Comparison of ENCODE assay signal across 25 mouse cellular contexts in the genomic region with DNA sequence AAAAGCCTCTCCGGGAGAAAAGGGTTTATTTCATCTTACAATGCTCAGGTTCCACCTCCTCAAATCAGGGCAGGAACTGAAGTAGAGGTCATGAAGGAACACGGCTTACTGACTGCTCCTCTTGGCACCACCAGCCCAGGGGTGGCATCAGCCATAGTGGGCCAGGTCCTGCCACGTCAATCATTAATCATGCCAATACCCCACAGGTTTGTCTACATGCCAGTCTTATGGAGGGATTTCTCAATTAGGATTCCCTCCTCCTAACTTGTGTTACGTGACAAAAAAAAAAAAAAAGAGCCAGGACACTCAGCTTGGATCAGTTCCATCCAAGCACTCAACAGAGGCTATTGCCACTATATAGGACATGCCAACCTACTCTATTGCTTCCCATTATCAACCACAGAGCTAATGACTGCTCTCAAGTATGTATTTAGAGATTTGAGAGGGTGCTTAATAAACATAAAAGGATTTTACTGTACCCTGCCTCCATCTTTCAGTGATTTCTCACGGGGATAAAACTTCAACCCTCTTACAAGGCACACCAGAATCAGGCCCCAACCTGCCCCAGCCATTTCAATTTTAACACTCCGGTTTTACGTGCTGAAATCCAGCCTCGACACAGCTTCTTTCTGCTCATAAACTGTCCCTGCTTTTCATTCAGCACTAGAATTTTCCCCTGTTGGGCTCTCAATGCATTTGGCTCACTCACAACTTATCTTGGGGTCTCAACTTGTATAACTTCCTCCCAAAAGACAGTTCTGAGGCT. TPM values are rescaled to one million over a fixed set of nuclear protein-coding genes. Genes with fewer than 3 reads are reported as not detected.
A peak's percentile ranks its signal among the peaks of the same experiment; 100 is the strongest.
DNase-seq lines count a peak whose midpoint lies in the region; ATAC-seq and TF ChIP-seq lines count a peak whose summit lies in the region.
"Had no signal": no experiment of that assay in that cellular context is flagged by ENCODE, and none has a peak within 500 bp of the region (broad histone marks: within the 10 kb centered on the region; RNA-seq: fewer than 3 reads in every experiment).

No protein-coding gene starts in this region.

- no peak overlapping the region for H3K9ac ChIP-seq in kidney, embryonic 15.5 days
- no peak overlapping the region for H3K9ac ChIP-seq in lung, embryonic 16.5 days (ENCODE audit: low read length)
- H3K9ac ChIP-seq: heart, embryonic 15.5 days; intestine, embryonic 15.5 days; limb, embryonic 15.5 days; liver, embryonic 15.5 days; lung, embryonic 15.5 days had no signal

- no peaks in the 10 kb centered on the region for H3K27me3 ChIP-seq in kidney, adult 2 months (replicated peaks; ENCODE audit: control insufficient read depth, insufficient read depth, low read length)
- H3K27me3 ChIP-seq in kidney, embryonic 15.5 days: no peaks in the 10 kb centered on the region
- H3K27me3 ChIP-seq in lung, embryonic 16.5 days (ENCODE audit: control insufficient read depth, insufficient read depth, low read depth, low read length): no peaks in the 10 kb centered on the region
- H3K27me3 ChIP-seq: intestine, embryonic 15.5 days; limb, embryonic 15.5 days had no signal

- 70% methylated on average over 8 of the region's 8 CpGs for WGBS in kidney, adult 2 months
- WGBS in kidney, embryonic 15.5 days: 83% methylated on average over 8 of the region's 8 CpGs
- 63% methylated on average over 8 of the region's 8 CpGs for WGBS in lung, embryonic 16.5 days
- 61% methylated on average over 8 of the region's 8 CpGs for WGBS in lung, adult 2 months

- H3K4me1 ChIP-seq in kidney, adult 2 months (ENCODE audit: control insufficient read depth, insufficient read depth, low read length): peaks cover 22% of the 10 kb centered on the region
- no peaks in the 10 kb centered on the region for H3K4me1 ChIP-seq in kidney, embryonic 15.5 days
- H3K4me1 ChIP-seq in lung, embryonic 16.5 days (replicated peaks; ENCODE audit: control insufficient read depth, insufficient read depth, low read length): no peaks in the 10 kb centered on the region
- H3K4me1 ChIP-seq in lung, adult 2 months (ENCODE audit: control insufficient read depth, insufficient read depth, low read length): no peaks in the 10 kb centered on the region
- H3K4me1 ChIP-seq: heart, embryonic 15.5 days; intestine, embryonic 15.5 days; limb, embryonic 10.5 days; limb, embryonic 15.5 days; liver, embryonic 15.5 days; lung, embryonic 15.5 days had no signal

- no peaks in the 10 kb centered on the region; the same call in 1 of the 2 replicates for H3K36me3 ChIP-seq in kidney, adult 2 months (ENCODE audit: control insufficient read depth, insufficient read depth, low read length)
- H3K36me3 ChIP-seq in kidney, embryonic 15.5 days: no peaks in the 10 kb centered on the region
- H3K36me3 ChIP-seq in lung, embryonic 16.5 days (ENCODE audit: control insufficient read depth, insufficient read depth, low read length): no peaks in the 10 kb centered on the region
- H3K36me3 ChIP-seq: heart, embryonic 10.5 days; heart, embryonic 15.5 days; intestine, embryonic 15.5 days; limb, embryonic 10.5 days; limb, embryonic 15.5 days; liver, embryonic 15.5 days; lung, embryonic 15.5 days had no signal

- peak; percentile 80 for DNase-seq in kidney, adult 2 months
- no peak for DNase-seq in lung, adult 2 months
- peak; percentile 76 for DNase-seq in fat pad, adult 2 months (ENCODE audit: extremely low read depth, low read depth, low spot score)
- peak; percentile 39 to 80 for DNase-seq in kidney, postnatal 25 days
- no peak for DNase-seq in cerebellum, adult 11-12 months
- DNase-seq: adrenal gland, postnatal 14 days; cerebellum, adult 11 months; cerebellum, adult 9-11 months; gastrocnemius, postnatal 14 days; heart, adult 11 months; layer of hippocampus, adult 9-11 months had no signal

- TF ChIP-seq POLR2A in kidney, adult 2 months (IDR thresholded peaks at IDR 0.05; ENCODE audit: low read depth, low read length): no peak
- no peak for TF ChIP-seq POLR2A in lung, adult 2 months (IDR thresholded peaks at IDR 0.05; ENCODE audit: borderline replicate concordance, extremely low read depth, low read depth, low read length)

- H3K4me2 ChIP-seq in kidney, embryonic 15.5 days: no peak overlapping the region
- no peak overlapping the region for H3K4me2 ChIP-seq in lung, embryonic 16.5 days (ENCODE audit: low read depth, low read length)
- H3K4me2 ChIP-seq: heart, embryonic 15.5 days; intestine, embryonic 15.5 days; limb, embryonic 15.5 days; liver, embryonic 15.5 days; lung, embryonic 15.5 days; midbrain, embryonic 11.5 days had no signal

- TF ChIP-seq CTCF in kidney, adult 2 months (conservative IDR thresholded peaks at IDR 0.05; ENCODE audit: insufficient read depth, insufficient read length, low read depth, low read length): no peak
- no peak for TF ChIP-seq CTCF in lung, adult 2 months (IDR thresholded peaks at IDR 0.05; ENCODE audit: insufficient read depth, low read length)

- H3K4me3 ChIP-seq in kidney, adult 2 months (ENCODE audit: insufficient read depth, low read depth, low read length): no peak overlapping the region
- no peak overlapping the region for H3K4me3 ChIP-seq in kidney, embryonic 15.5 days (replicated peaks)
- H3K4me3 ChIP-seq in lung, embryonic 16.5 days (ENCODE audit: low read length): no peak overlapping the region
- H3K4me3 ChIP-seq in lung, adult 2 months (replicated peaks; ENCODE audit: extremely low read depth, low read depth, low read length): no peak overlapping the region
- H3K4me3 ChIP-seq: heart, embryonic 10.5 days; heart, embryonic 15.5 days; intestine, embryonic 15.5 days; limb, embryonic 10.5 days; limb, embryonic 15.5 days; liver, embryonic 15.5 days; lung, embryonic 15.5 days had no signal

- ATAC-seq in kidney, embryonic 15.5 days (replicated peaks; ENCODE audit: low FRiP score): no peak
- peak; percentile 47; the same call in 1 of the 2 replicates for ATAC-seq in lung, embryonic 16.5 days (ENCODE audit: low read depth)
- ATAC-seq: forebrain, embryonic 14.5 days; hindbrain, postnatal 0 days; intestine, embryonic 15.5 days; midbrain, embryonic 16.5 days had no signal

- H3K9me3 ChIP-seq in kidney, embryonic 15.5 days (replicated peaks): no peaks in the 10 kb centered on the region
- H3K9me3 ChIP-seq in lung, embryonic 16.5 days (ENCODE audit: control insufficient read depth, low read length): no peaks in the 10 kb centered on the region
- H3K9me3 ChIP-seq: heart, embryonic 10.5 days; heart, embryonic 15.5 days; intestine, embryonic 15.5 days; limb, embryonic 10.5 days; limb, embryonic 15.5 days; liver, embryonic 15.5 days; lung, embryonic 15.5 days had no signal

- H3K27ac ChIP-seq in kidney, adult 2 months (ENCODE audit: insufficient read depth, low read depth, low read length): peak overlapping the region; percentile 47
- no peak overlapping the region for H3K27ac ChIP-seq in kidney, embryonic 15.5 days
- no peak overlapping the region for H3K27ac ChIP-seq in lung, embryonic 16.5 days (ENCODE audit: low read length)
- H3K27ac ChIP-seq: heart, embryonic 10.5 days; heart, embryonic 15.5 days; hindbrain, postnatal 0 days; intestine, embryonic 15.5 days; limb, embryonic 10.5 days; limb, embryonic 15.5 days; liver, embryonic 15.5 days; lung, embryonic 15.5 days had no signal

RNA-seq across cellular contexts. Expression of gene Slc22a6, which starts 6.3 kb away (rescaled TPM):
- 355 and 358 TPM in 2 replicates for polyA plus RNA-seq in kidney, adult 2 months (2012; rRNA removed)
- polyA plus RNA-seq in kidney, embryonic 15.5 days (2015; fragmentation: Nextera tagmentation; extraction: Ambion mirVana): 21.6 and 26.5 TPM in 2 replicates
- polyA plus RNA-seq in lung, embryonic 16.5 days (2015; fragmentation: Nextera tagmentation; extraction: Ambion mirVana): not detected in 2 replicates
- polyA plus RNA-seq in lung, adult 2 months (2012; rRNA removed): not detected in 2 replicates
- polyA plus RNA-seq: heart, embryonic 15.5 days; intestine, embryonic 15.5 days; limb, embryonic 10.5 days had no signal

RNA-seq across cellular contexts. Expression of gene Slc22a8, which starts 20.5 kb away (rescaled TPM):
- 526 and 582 TPM in 2 replicates for polyA plus RNA-seq in kidney, adult 2 months (2012; rRNA removed)
- 6.8 and 8.3 TPM in 2 replicates for polyA plus RNA-seq in kidney, embryonic 15.5 days (2015; fragmentation: Nextera tagmentation; extraction: Ambion mirVana)
- polyA plus RNA-seq in lung, embryonic 16.5 days (2015; fragmentation: Nextera tagmentation; extraction: Ambion mirVana): 0.09 and 0.11 TPM in 2 replicates
- 0.07 TPM in 1 of 2 replicates, not detected in the other for polyA plus RNA-seq in lung, adult 2 months (2012; rRNA removed)
- polyA plus RNA-seq: limb, embryonic 10.5 days; neural tube, embryonic 11.5 days had no signal

RNA-seq across cellular contexts. Expression of gene Chrm1, which starts 52.0 kb away (rescaled TPM):
- polyA plus RNA-seq in kidney, adult 2 months (2012; rRNA removed): 0.53 and 0.62 TPM in 2 replicates
- 0.06 and 0.14 TPM in 2 replicates for polyA plus RNA-seq in kidney, embryonic 15.5 days (2015; fragmentation: Nextera tagmentation; extraction: Ambion mirVana)
- polyA plus RNA-seq in lung, embryonic 16.5 days (2015; fragmentation: Nextera tagmentation; extraction: Ambion mirVana): 0.10 and 0.21 TPM in 2 replicates
- 0.89 and 1.7 TPM in 2 replicates for polyA plus RNA-seq in lung, adult 2 months (2012; rRNA removed)

Comparison
In these comparisons a context has a peak if more than half of its experiments do, and no peak if none do; other contexts are left out.
1. RNA of gene Slc22a8, which starts 20.5 kb away (polyA plus RNA-seq): 526 to 582 TPM in kidney, adult 2 months; 6.8 to 8.3 TPM in kidney, embryonic 15.5 days, 0.09 to 0.11 TPM in lung, embryonic 16.5 days and 0.07 TPM in lung, adult 2 months; every median in the first group is over 10 times any median in the second.
2. DNase-seq: peak in kidney, adult 2 months (single experiment), fat pad, adult 2 months (single experiment) and kidney, postnatal 25 days (2 of 2); none in lung, adult 2 months (single experiment) and cerebellum, adult 11-12 months (single experiment).
3. RNA of gene Slc22a6, which starts 6.3 kb away (polyA plus RNA-seq): 355 to 358 TPM in kidney, adult 2 months and 21.6 to 26.5 TPM in kidney, embryonic 15.5 days; not detected in lung, embryonic 16.5 days and not detected in lung, adult 2 months; every median in the first group is over 10 times any median in the second.